Mouse (Mus musculus) CH12.LX (cell line): ENCODE data around the gene Pik3r6. TPM values are rescaled to one million over a fixed set of nuclear protein-coding genes. Genes with fewer than 3 reads are reported as not detected.

Experiments used
- DNase-seq: peaks from one replicate; pipeline ENCODE4 v3.0.0-alpha.2; 2013; ENCODE audit errors: extremely low read depth
- H3K27ac ChIP-seq: 2 replicates; pipeline ENCODE4 v1.5.1; 2012; ENCODE audit warnings: low read depth, mild to moderate bottlenecking, control low read depth, moderate library complexity; ENCODE audit not compliant: insufficient read depth
- H3K27me3 ChIP-seq: replicated peaks from 2 replicates; pipeline ENCODE3; 2012; ENCODE audit warnings: inconsistent platforms
- H3K36me3 ChIP-seq, 2 experiments: replicated peaks in 1 of 2; 2 replicates each; pipeline versions ENCODE3 to v1.6.1; 2012; ENCODE audit warnings: inconsistent platforms in 1 of 2, low read length in 1 of 2, mild to moderate bottlenecking in 1 of 2, mixed read lengths in 1 of 2, moderate library complexity in 1 of 2; ENCODE audit not compliant: control insufficient read depth in 1 of 2, insufficient read depth in 1 of 2
- H3K4me1 ChIP-seq, 2 experiments: 2 replicates each; pipeline ENCODE4 v1.6.1; 2012; ENCODE audit warnings: inconsistent platforms in 1 of 2, moderate library complexity in 1 of 2; ENCODE audit not compliant: insufficient read depth in 2 of 2, control insufficient read depth in 1 of 2
- H3K4me2 ChIP-seq: 2 replicates; pipeline ENCODE4 v1.6.1; 2012; ENCODE audit warnings: low read depth, mild to moderate bottlenecking, control low read depth; ENCODE audit not compliant: poor library complexity, insufficient read depth, severe bottlenecking
- H3K4me3 ChIP-seq, 3 experiments: fragments of 150-350 bp in 1 of 3; sonication (generic) in 1 of 3; replicated peaks in 1 of 3; 2 replicates each; pipeline versions ENCODE3 to v1.5.1; 2011 to 2012; ENCODE audit warnings: low read depth in 2 of 3, low read length in 2 of 3, mild to moderate bottlenecking in 2 of 3, moderate library complexity in 2 of 3, control low read depth in 1 of 3, improper control_type of control experiment in 1 of 3, inconsistent platforms in 1 of 3, mixed read lengths in 1 of 3; ENCODE audit not compliant: poor library complexity in 1 of 3
- H3K79me2 ChIP-seq: replicated peaks from 2 replicates; pipeline ENCODE4 v1.6.1; 2012; ENCODE audit warnings: mild to moderate bottlenecking, moderate library complexity; ENCODE audit not compliant: control insufficient read depth, poor library complexity, insufficient read depth, severe bottlenecking; ENCODE audit errors: extremely low read depth
- H3K9ac ChIP-seq: 2 replicates; pipeline ENCODE4 v1.6.1; 2012; ENCODE audit warnings: low read depth, mild to moderate bottlenecking, control low read depth, moderate library complexity; ENCODE audit not compliant: insufficient read depth
- H3K9me3 ChIP-seq: replicated peaks from 2 replicates; pipeline ENCODE3; 2012; ENCODE audit warnings: low read length, inconsistent platforms, mixed read lengths
- BHLHE40 ChIP-seq: IDR thresholded peaks from 2 replicates; pipeline ENCODE4 v1.6.1; 2011; ENCODE audit warnings: mild to moderate bottlenecking, low read depth, low read length, improper control_type of control experiment
- CHD1 ChIP-seq: IDR thresholded peaks from 2 replicates; pipeline ENCODE4 v1.6.1; 2012; ENCODE audit warnings: low read depth, low read length, improper control_type of control experiment, inconsistent platforms
- CHD2 ChIP-seq: IDR thresholded peaks from 2 replicates; pipeline ENCODE4 v1.6.1; 2011; ENCODE audit warnings: low read length, improper control_type of control experiment
- E2F4 ChIP-seq: IDR thresholded peaks from 2 replicates; pipeline ENCODE4 v1.6.1; 2011; ENCODE audit warnings: low read depth, low read length, improper control_type of control experiment; ENCODE audit not compliant: insufficient replicate concordance
- ELF1 ChIP-seq: IDR thresholded peaks from 2 replicates; pipeline ENCODE4 v1.6.1; 2014; ENCODE audit warnings: low read depth, mild to moderate bottlenecking, inconsistent platforms, low read length, improper control_type of control experiment
- EP300 ChIP-seq: IDR thresholded peaks from 2 replicates; pipeline ENCODE4 v1.6.1; 2011; ENCODE audit warnings: low read length, improper control_type of control experiment
- ETS1 ChIP-seq: conservative IDR thresholded peaks from 2 replicates; pipeline ENCODE4 v1.6.1; 2012; ENCODE audit warnings: low read depth, mild to moderate bottlenecking, inconsistent platforms, low read length, improper control_type of control experiment, moderate library complexity
- GABPA ChIP-seq: IDR thresholded peaks from 2 replicates; pipeline ENCODE4 v1.6.1; 2012; ENCODE audit warnings: low read depth, low read length, improper control_type of control experiment, inconsistent platforms; ENCODE audit not compliant: insufficient replicate concordance
- HCFC1 ChIP-seq: IDR thresholded peaks from 2 replicates; pipeline ENCODE4 v1.6.1; 2012; ENCODE audit warnings: low read depth, mild to moderate bottlenecking, inconsistent platforms, low read length, improper control_type of control experiment
- IRF4 ChIP-seq: IDR thresholded peaks from 2 replicates; pipeline ENCODE4 v1.6.1; 2014; ENCODE audit warnings: low read depth, mild to moderate bottlenecking, inconsistent platforms, low read length, improper control_type of control experiment
- JUN ChIP-seq: IDR thresholded peaks from 2 replicates; pipeline ENCODE4 v1.6.1; 2011; ENCODE audit warnings: low read depth, mild to moderate bottlenecking, low read length, improper control_type of control experiment, moderate library complexity; ENCODE audit not compliant: insufficient read depth
- JUND ChIP-seq: conservative IDR thresholded peaks from 2 replicates; pipeline ENCODE4 v1.6.1; 2011; ENCODE audit warnings: low read depth, low read length, improper control_type of control experiment
- KAT2A ChIP-seq: IDR thresholded peaks from 2 replicates; pipeline ENCODE4 v1.6.1; 2012; ENCODE audit warnings: low read length, improper control_type of control experiment, inconsistent platforms; ENCODE audit not compliant: insufficient replicate concordance
- MAFK ChIP-seq: IDR thresholded peaks from 2 replicates; pipeline ENCODE4 v1.6.1; 2011; ENCODE audit warnings: low read length, improper control_type of control experiment; ENCODE audit not compliant: insufficient replicate concordance
- MAX ChIP-seq: IDR thresholded peaks from 2 replicates; pipeline ENCODE4 v1.6.1; 2011; ENCODE audit warnings: low read length, improper control_type of control experiment
- MEF2A ChIP-seq: IDR thresholded peaks from 2 replicates; pipeline ENCODE4 v1.6.1; 2014; ENCODE audit warnings: low read depth, mild to moderate bottlenecking, inconsistent platforms, low read length, improper control_type of control experiment, borderline replicate concordance
- MXI1 ChIP-seq: IDR thresholded peaks from 2 replicates; pipeline ENCODE4 v1.6.1; 2011; ENCODE audit warnings: mild to moderate bottlenecking, low read depth, low read length, improper control_type of control experiment
- MYC ChIP-seq: IDR thresholded peaks from 2 replicates; pipeline ENCODE4 v1.6.1; 2011; ENCODE audit warnings: low read depth, mild to moderate bottlenecking, improper control_type of control experiment, low read length
- NELFE ChIP-seq: IDR thresholded peaks from 2 replicates; pipeline ENCODE4 v1.6.1; 2011; ENCODE audit warnings: low read depth, low read length, improper control_type of control experiment
- NRF1 ChIP-seq: IDR thresholded peaks from 2 replicates; pipeline ENCODE4 v1.6.1; 2014; ENCODE audit warnings: low read depth, mild to moderate bottlenecking, inconsistent platforms, low read length, improper control_type of control experiment, moderate library complexity
- POLR2A ChIP-seq: IDR thresholded peaks from 2 replicates; pipeline ENCODE4 v1.6.1; 2011; ENCODE audit warnings: low read depth, mild to moderate bottlenecking, improper control_type of control experiment, low read length
- POLR2AphosphoS2 ChIP-seq: IDR thresholded peaks from 2 replicates; pipeline ENCODE4 v1.6.1; 2011; ENCODE audit warnings: low read depth, low read length, improper control_type of control experiment
- RAD21 ChIP-seq: IDR thresholded peaks from 2 replicates; pipeline ENCODE4 v1.6.1; 2011; ENCODE audit warnings: low read depth, mild to moderate bottlenecking, low read length, improper control_type of control experiment, moderate library complexity
- TBP ChIP-seq: conservative IDR thresholded peaks from 2 replicates; pipeline ENCODE4 v1.6.1; 2011; ENCODE audit warnings: low read depth, low read length, improper control_type of control experiment
- UBTF ChIP-seq: IDR thresholded peaks from 2 replicates; pipeline ENCODE4 v1.6.1; 2012; ENCODE audit warnings: low read depth, mild to moderate bottlenecking, inconsistent platforms, low read length, improper control_type of control experiment, moderate library complexity
- USF1 ChIP-seq: IDR thresholded peaks from 2 replicates; pipeline ENCODE4 v1.6.1; 2014; ENCODE audit warnings: low read depth, mild to moderate bottlenecking, inconsistent platforms, low read length, improper control_type of control experiment
- USF2 ChIP-seq: conservative IDR thresholded peaks from 2 replicates; pipeline ENCODE4 v1.6.1; 2011; ENCODE audit warnings: low read depth, low read length, improper control_type of control experiment
- ZKSCAN1 ChIP-seq: IDR thresholded peaks from 2 replicates; pipeline ENCODE4 v1.6.1; 2012; ENCODE audit warnings: low read depth, inconsistent platforms, low read length, improper control_type of control experiment, borderline replicate concordance
- ZMIZ1 ChIP-seq: IDR thresholded peaks from 2 replicates; pipeline ENCODE4 v1.6.1; 2012; ENCODE audit warnings: low read depth, mild to moderate bottlenecking, inconsistent platforms, low read length, improper control_type of control experiment
- ZNF384 ChIP-seq: IDR thresholded peaks from 2 replicates; pipeline ENCODE4 v1.6.1; 2012; ENCODE audit warnings: low read depth, low read length, improper control_type of control experiment, inconsistent platforms
- dilution Hi-C: fragments of 300-500 bp; cut with MboI; formaldehyde crosslinking; loops from 2 replicates; pipeline ENCODE4 v1.14.3; 2020; ENCODE audit warnings: low sequenced_read_pairs; ENCODE audit not compliant: extremely low pct_unique_long_range_greater_than_20kb, extremely low pct_ligation_motif_present
- in situ Hi-C: fragments of 300-500 bp; cut with MboI; formaldehyde crosslinking; loops from 3 replicates; pipeline ENCODE4 v1.14.3; 2019; ENCODE audit warnings: low sequenced_read_pairs, low pct_ligation_motif_present, low pct_unique_long_range_greater_than_20kb, mixed read lengths
- polyA plus RNA-seq: library from polyadenylated mRNA; unstranded; fragments of >175 nt; gene quantifications from 2 replicates; pipeline ENCODE4 v1.2.1, GENCODE M21; 2012; ENCODE audit warnings: low read depth; ENCODE audit not compliant: insufficient read length
- total RNA-seq, 2 experiments: library from RNA; depleted of rRNA; stranded (reverse); fragments of 300-350 nt in 1 of 2; fragments of >200 nt in 1 of 2; gene quantifications; 2 replicates each; pipeline ENCODE4 v1.2.3; 2012 to 2014

The Pik3r6 gene
- total and polyA plus RNA-seq, 3 experiments: 82.9 to 90.2 (median 88.4) TPM

DNA sequence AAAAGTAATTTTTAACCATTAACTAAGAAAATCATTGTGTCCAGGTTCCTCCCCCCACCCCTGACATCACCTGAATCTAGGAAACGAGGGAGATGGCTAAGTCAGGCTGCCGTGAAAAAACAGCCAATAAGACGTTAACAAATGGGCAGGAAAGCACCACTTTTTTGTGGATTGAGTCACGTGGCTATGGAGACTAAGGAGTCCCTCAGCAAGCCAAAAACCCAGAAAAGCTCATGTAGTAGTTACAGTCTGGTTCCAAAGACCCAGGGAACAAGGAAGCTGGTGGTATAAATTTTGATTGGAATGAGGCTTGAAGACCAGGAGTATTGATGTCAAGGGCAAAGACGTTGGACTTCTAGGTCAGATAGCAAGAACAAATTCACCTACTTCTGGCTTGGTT is 5.8 kb downstream of the Pik3r6 start (continued):
- no peak for TF ChIP-seq ZNF384
- TF ChIP-seq MAFK: no peak

DNA sequence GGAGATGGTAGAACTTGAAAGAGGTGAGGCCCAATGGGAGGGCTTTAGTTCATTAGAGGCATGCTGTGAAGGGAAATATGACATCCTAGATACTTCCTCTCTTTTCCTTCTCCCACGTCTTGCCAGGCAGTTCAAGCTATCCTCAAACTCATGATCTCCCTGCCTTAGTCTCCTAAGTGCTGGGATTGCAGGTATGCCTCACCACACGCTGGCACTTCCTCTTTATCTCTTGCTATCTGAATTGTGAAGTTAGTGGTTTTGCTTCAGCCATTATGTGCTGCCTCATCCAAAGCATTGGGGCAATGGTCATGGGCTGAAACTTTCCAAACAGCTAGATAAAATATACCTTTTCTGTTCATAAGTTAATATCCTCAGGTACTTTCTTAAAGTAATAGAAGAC is 6.4 kb downstream of the Pik3r6 start:
- Histone ChIP-seq H3K27me3 (no peaks in the 10 kb centered on the region), H3K9ac (no peak overlapping the region), H3K79me2 (peaks cover 91% of the 10 kb centered on the region), H3K27ac (peak overlapping the region; percentile 27; the same call in 1 of the 2 replicates), H3K4me2 (peak overlapping the region; percentile 87), H3K4me3 (no peak overlapping the region), H3K36me3 (peaks cover 9 to 43% of the 10 kb centered on the region in 2 experiments), H3K4me1 (peaks cover 35 to 85% of the 10 kb centered on the region in 2 experiments), H3K9me3 (no peaks in the 10 kb centered on the region)
- dilution Hi-C loops (no loop called here), in situ Hi-C loops (loop anchor here (5.0 kb wide), 1 partner anchor 33 kb away; no protein-coding TSS in a partner anchor)
- DNase-seq: peak; percentile 32
- no peak for TF ChIP-seq POLR2AphosphoS2
- no peak for TF ChIP-seq USF1
- no peak for TF ChIP-seq MAFK
- no peak for TF ChIP-seq USF2
- 0 out of 2 replicates have a peak, but pooled peaks have one; percentile 1 for TF ChIP-seq POLR2A

DNA sequence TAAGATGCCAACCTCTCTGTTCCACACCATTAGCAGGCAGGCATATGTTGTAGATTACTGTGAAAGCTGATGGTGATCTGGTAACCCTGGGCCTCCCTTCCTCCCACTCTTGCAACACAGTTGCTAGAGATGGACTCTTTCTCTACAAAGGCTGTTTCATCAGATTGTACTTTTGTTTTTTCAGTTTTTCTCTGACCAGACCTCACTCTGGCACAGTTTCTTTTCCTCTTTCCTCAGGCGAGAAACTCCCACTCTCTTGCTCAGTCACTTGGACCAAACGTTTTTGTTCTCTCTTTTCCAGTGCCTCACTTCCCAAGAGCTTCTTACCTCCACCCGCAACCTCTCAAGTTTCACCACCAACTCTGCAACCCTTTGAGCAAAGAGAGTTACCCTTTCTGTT is 11.2 kb downstream of the Pik3r6 start:
- dilution Hi-C loops: no loop called here
- TF ChIP-seq UBTF: no peak
- no peak for TF ChIP-seq ZMIZ1
- no peak for TF ChIP-seq KAT2A
- TF ChIP-seq ZKSCAN1: no peak
- no peak for TF ChIP-seq RAD21
- TF ChIP-seq ELF1: no peak
- TF ChIP-seq POLR2AphosphoS2: no peak
- TF ChIP-seq MAFK: no peak
- no peak; the same call in 1 of the 2 replicates for TF ChIP-seq CHD1
- no peak for TF ChIP-seq MAX
- no peak for TF ChIP-seq JUN
- TF ChIP-seq CHD2: no peak
- TF ChIP-seq TBP: no peak
- no peak for TF ChIP-seq POLR2A
- no peak for TF ChIP-seq MEF2A
- no peak for TF ChIP-seq JUND
- no peak for TF ChIP-seq NELFE
- TF ChIP-seq HCFC1: no peak
- no peak; the same call in 1 of the 2 replicates for TF ChIP-seq MXI1
- TF ChIP-seq IRF4: peak; percentile 61
- no peak for TF ChIP-seq GABPA
- peak; percentile 71 for TF ChIP-seq EP300
- TF ChIP-seq ETS1: no peak
- no peak for TF ChIP-seq E2F4
- no peak for TF ChIP-seq NRF1
- no peak for TF ChIP-seq USF2
- peak; percentile 70 for TF ChIP-seq BHLHE40
- peak; percentile 7; the same call in 1 of the 2 replicates for TF ChIP-seq ZNF384
- TF ChIP-seq MYC: no peak

More for the DNA sequence above, 11.2 kb downstream of the Pik3r6 start:
- H3K27ac ChIP-seq: peak overlapping the region; percentile 77
- peak overlapping the region; percentile 74 for H3K4me2 ChIP-seq
- H3K27me3 ChIP-seq: no peaks in the 10 kb centered on the region
- peaks cover 35 to 98% of the 10 kb centered on the region in 2 experiments for H3K4me1 ChIP-seq
- in situ Hi-C loops: no loop called here
- H3K9me3 ChIP-seq: no peaks in the 10 kb centered on the region
- peak overlapping the region; percentile 59; the same call in 1 of the 2 replicates for H3K9ac ChIP-seq
- no peak overlapping the region for H3K4me3 ChIP-seq
- H3K79me2 ChIP-seq: peaks cover 86% of the 10 kb centered on the region
- peak; percentile 27 for DNase-seq
- peaks cover 8 to 44% of the 10 kb centered on the region in 2 experiments for H3K36me3 ChIP-seq
